Mouse (Mus musculus) frontal cortex, adult (tissue): ENCODE results near the gene Mucl3.
A peak's percentile ranks its signal among the peaks of the same experiment; 100 is the strongest.

Experiments used
- ATAC-seq: cut with Nextera tagmentation; 2 replicates; pipeline ENCODE4 v1.9.2; 2017; ENCODE audit warnings: mild to moderate bottlenecking, moderate library complexity, mixed read lengths; ENCODE audit not compliant: low TSS enrichment

Mucl3 gene

DNA sequence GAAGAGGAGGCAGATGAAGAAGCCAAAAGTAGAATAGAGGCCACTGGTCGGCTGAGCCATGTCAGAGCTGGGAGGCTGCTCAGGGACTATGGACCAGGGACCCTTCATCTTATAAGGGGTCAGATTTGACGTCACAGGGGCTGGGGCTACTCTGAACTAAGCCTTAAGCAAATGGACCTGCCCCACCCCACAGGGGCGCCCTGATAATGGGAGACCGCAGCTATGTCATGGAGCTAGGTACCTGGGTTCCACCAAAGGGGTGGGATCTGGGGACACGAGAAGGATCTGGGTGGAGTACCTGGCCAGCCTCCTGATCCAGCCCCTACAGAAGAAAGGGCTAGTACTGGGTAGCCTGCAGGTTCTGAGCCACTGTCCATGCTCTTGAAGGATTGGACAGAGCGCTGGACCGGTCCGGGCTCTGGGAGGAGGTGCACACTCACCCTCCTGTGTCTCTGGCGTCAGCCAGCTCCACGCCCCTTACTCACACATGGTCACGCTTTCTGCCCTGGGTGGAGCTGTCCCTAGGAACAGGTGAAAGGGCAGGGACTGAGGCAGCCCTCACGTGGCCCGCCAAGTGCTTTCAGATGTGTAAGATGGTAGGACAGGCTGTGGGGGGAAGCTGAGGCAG, at the start of gene Mucl3:
Gene Mucl3, minus strand, starts transcription at position 87 of the 628 bp plus-strand sequence.
- no peak for ATAC-seq

GRCm38 (mm10) chr17:35692368-35692767, 48.9 kb upstream of the Mucl3 start:
- no peak for ATAC-seq

- no peak for ATAC-seq
Observed at GRCm38 (mm10) chr17:35691811-35692210, 48.3 kb upstream of the Mucl3 start.

- no peak for ATAC-seq
Observed at GRCm38 (mm10) chr17:35689936-35690645, 46.6 kb upstream of the Mucl3 start.

- ATAC-seq: no peak
Observed at GRCm38 (mm10) chr17:35688347-35689175, 45.1 kb upstream of the Mucl3 start.

GRCm38 (mm10) chr17:35685061-35685460, 41.6 kb upstream of the Mucl3 start:
- no peak for ATAC-seq

DNA sequence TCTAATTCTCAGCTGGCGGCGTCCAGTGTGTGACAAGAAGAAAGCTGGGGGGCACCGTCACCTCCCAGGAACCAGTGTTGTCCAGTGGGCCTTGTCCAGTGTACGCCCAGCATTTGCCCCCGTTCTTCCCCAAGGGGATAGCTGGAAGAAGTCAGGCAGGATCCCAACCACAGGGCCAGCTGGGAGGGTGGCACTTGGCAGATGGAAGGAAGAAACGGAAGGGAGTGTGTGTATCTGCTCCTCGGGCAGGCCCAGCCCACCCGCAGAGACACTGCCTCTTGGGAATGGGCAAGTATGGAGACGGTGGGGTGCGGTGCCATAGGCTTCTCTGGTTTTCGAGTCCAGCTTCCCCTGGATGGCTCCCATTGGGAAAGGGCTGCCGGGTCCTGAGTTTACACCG, 38.5 kb upstream of the Mucl3 start:
- no peak for ATAC-seq

- no peak for ATAC-seq
Observed at GRCm38 (mm10) chr17:35680591-35680990, 37.1 kb upstream of the Mucl3 start.

- ATAC-seq: peak; percentile 99
Observed at GRCm38 (mm10) chr17:35673416-35674035, 30.0 kb upstream of the Mucl3 start, which contains the start of gene Gtf2h4. Gene Gtf2h4, minus strand, starts transcription at chr17:35673739.

- ATAC-seq: no peak
Observed at GRCm38 (mm10) chr17:35672527-35672926, 29.0 kb upstream of the Mucl3 start.

DNA sequence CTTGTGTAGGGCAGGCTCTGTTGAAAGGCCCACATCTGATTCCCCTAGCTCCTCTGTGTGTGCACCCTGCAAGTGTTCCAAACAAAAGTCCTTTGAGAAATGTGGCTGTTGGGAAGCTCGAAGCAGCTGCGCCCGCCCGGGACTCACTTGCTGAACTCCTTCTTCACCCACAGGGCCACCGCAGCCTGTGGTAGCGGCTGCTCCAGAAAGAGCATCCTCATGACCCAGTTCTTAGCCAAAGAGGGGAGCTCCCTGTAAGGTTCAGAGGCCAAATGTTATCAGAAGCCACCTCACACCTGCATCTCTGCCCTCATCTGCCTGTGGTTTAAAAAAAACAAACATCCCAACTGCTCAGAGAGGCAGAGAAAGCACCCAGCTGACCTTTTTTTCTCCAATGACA, 28.4 kb upstream of the Mucl3 start:
- ATAC-seq: no peak

DNA sequence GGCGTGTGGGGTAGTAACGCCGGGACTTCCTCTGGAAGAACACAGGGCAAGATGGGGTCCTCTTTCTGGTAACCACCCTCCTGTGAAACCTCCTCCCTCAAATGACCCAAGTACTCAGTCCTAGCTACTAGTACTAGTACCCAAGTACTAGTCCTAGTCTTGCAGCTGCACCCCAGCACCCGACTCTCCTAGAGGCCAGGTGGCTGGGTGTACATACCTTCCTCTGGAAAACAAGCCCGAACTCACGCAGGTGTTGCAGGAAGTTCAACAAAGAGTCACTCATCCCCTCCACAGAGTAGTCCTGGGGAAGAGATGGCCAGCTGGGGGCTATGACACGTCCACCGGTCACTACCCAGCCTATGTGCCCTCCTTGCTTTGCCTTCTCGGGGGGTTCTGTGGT, 26.2 kb upstream of the Mucl3 start:
- no peak for ATAC-seq

- ATAC-seq: peak; percentile 75
Observed at GRCm38 (mm10) chr17:35667334-35668065, 24.0 kb upstream of the Mucl3 start, which contains the start of gene Vars2. Gene Vars2, minus strand, starts transcription at chr17:35667592.

DNA sequence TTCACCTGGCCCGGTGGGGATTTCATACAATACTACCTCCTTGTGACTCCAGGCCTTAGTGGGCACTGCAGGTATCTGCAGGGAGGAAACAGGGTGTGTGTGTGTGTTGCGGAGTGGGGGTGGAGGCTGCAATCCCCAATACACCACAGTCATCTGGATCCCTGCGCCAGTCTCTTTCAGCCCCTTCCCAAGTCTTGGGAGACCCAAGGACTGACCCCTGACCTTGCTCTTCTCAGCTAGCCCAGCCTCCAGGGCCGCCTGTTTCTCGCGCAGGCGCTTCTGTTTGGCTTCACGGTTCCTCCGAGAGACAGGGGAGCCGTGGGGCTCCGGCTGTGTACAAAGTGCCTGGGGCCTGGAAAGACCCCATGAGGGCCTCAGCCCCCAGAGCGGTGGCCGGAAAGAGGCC, 23.4 kb upstream of the Mucl3 start:
- ATAC-seq: peak; percentile 31

- peak; percentile 50; the same call in 1 of the 2 replicates for ATAC-seq
Observed at GRCm38 (mm10) chr17:35665957-35666515, 22.5 kb upstream of the Mucl3 start.

DNA sequence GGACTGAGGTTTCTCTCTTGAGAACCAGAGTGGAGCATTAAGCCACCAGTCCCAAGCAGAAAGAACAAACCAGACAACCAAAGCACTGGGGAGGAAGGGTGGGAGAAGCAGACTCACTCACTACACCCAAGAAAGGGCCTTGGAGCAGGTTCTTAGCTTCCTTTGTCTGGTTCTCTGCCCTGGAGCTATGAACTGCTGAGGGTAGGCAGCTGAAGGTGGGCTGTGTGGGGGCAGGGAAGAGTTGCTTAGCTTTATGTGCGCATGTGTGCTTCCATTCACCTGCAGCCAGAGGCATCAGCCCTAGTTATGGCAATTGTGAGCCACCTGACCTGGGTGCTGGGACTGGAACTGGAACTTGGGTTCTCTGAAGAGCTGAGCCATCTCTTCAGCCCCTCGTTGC, 9.6 kb upstream of the Mucl3 start:
- no peak for ATAC-seq

- no peak for ATAC-seq
Observed at GRCm38 (mm10) chr17:35649429-35649828, 5.9 kb upstream of the Mucl3 start.

- ATAC-seq: no peak
Observed at GRCm38 (mm10) chr17:35639352-35639751, 4.1 kb downstream of the Mucl3 start.

- ATAC-seq: no peak
Observed at GRCm38 (mm10) chr17:35638475-35639190, 4.9 kb downstream of the Mucl3 start.

DNA sequence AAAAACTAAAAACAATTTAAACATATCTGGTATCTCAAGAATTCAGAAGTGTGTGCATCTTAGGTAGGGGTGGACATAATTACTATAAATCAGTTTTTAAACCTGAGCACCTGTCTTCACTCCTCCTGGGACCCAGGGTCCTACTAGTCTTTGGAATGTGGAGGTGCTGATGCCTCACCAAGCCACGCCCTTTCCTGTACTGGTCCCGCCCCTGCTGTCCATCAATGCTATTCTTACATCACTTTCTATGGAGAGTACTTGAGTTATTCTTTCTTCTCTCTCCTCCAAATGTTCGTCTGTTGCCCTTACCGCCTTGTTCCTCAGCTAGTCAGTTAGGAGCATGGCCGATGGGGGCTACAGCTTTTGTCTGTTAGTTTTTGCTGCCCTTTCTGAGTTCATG, 7.1 kb downstream of the Mucl3 start:
- ATAC-seq: no peak; the same call in 1 of the 2 replicates
